Mouse (Mus musculus) midbrain, embryonic 11.5 days (tissue): ENCODE data around the gene Trappc10. TPM values are rescaled to one million over a fixed set of nuclear protein-coding genes. Genes with fewer than 3 reads are reported as not detected.

Experiments used
- ATAC-seq: fragments of 200-750 bp; cut with Nextera tagmentation; 2 replicates; pipeline ENCODE4 v1.8.0; 2017; ENCODE audit warnings: moderate TSS enrichment, moderate library complexity; ENCODE audit not compliant: low FRiP score
- DNase-seq: peaks from one replicate; pipeline ENCODE4 v3.0.0; 2015; ENCODE audit warnings: low spot score; ENCODE audit errors: missing footprints
- H3K27ac ChIP-seq: fragments of 300-500 bp; sonication (generic); 2 replicates; pipeline ENCODE4 v1.5.1; 2014; ENCODE audit warnings: low read depth, low read length
- H3K27me3 ChIP-seq: fragments of 300-500 bp; sonication (generic); 2 replicates; pipeline ENCODE4 v1.6.1; 2014; ENCODE audit warnings: mild to moderate bottlenecking, low read length, moderate library complexity, mixed read lengths; ENCODE audit not compliant: control insufficient read depth, insufficient read depth
- H3K36me3 ChIP-seq: fragments of 300-500 bp; sonication (generic); 2 replicates; pipeline ENCODE4 v1.6.1; 2014; ENCODE audit warnings: mild to moderate bottlenecking, low read length, moderate library complexity, mixed read lengths; ENCODE audit not compliant: control insufficient read depth, insufficient read depth
- H3K4me1 ChIP-seq: fragments of 300-500 bp; sonication (generic); 2 replicates; pipeline ENCODE4 v1.6.1; 2014; ENCODE audit warnings: low read length; ENCODE audit not compliant: control insufficient read depth, insufficient read depth
- H3K4me2 ChIP-seq: fragments of 300-500 bp; sonication (generic); 2 replicates; pipeline ENCODE4 v1.6.1; 2014; ENCODE audit warnings: mild to moderate bottlenecking, moderate library complexity
- H3K4me3 ChIP-seq: fragments of 300-500 bp; sonication (generic); 2 replicates; pipeline ENCODE4 v1.5.1; 2014; ENCODE audit warnings: low read depth, low read length
- H3K9ac ChIP-seq: fragments of 300-500 bp; sonication (generic); 2 replicates; pipeline ENCODE4 v1.6.1; 2014; ENCODE audit warnings: low read length
- H3K9me3 ChIP-seq: fragments of 300-500 bp; sonication (generic); 2 replicates; pipeline ENCODE4 v1.6.1; 2016; ENCODE audit warnings: low read length; ENCODE audit not compliant: control insufficient read depth
- WGBS: fragments of 180-500 bp; shearing (Covaris S2); extraction: QIAGEN DNeasy Blood & Tissue Kit; methylation state at CpG from one replicate; pipeline ENCODE4 v1.1.7; 2014; 5-methylcytosine and 5-hydroxymethylcytosine counted together
- polyA plus RNA-seq: library from polyadenylated mRNA; unstranded; fragments of >200 nt; fragmentation: Nextera tagmentation; extraction: Ambion mirVana; gene quantifications from 2 replicates; pipeline ENCODE4 v1.2.1, GENCODE M21; 2014

Trappc10 gene
- polyA plus RNA-seq, 1 experiment from 2014 or later = 16.7 TPM

DNA sequence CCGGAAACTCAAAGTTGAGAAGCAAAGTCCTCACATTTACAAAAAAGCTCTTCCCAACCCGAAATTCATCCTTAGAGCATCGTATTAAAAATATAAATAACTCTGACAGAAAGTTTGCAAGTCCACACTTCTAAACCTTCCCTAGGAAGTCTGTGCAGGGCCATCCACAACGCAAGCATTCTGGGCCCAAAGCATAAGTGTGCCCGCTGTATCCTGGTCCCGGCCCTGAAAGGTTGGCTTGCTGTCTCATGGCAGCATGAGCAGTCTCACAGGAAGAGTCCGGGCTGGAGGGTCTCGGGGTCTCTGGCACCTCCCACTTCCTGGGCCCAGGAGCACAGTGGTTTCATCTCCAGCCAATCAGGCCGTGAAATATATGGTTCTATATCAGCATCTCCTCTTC lies 72.9 kb downstream of the Trappc10 start:
- DNase-seq = no peak

GRCm38 (mm10) chr10:78171057-78171456 lies 73.4 kb downstream of the Trappc10 start:
- no peaks in the 10 kb centered on the region for H3K27me3 ChIP-seq
- H3K4me3 ChIP-seq = no peak overlapping the region
- H3K4me1 ChIP-seq = peaks cover 6% of the 10 kb centered on the region
- 94% methylated on average over 7 of the region's 7 CpGs for WGBS
- peaks cover 28% of the 10 kb centered on the region for H3K36me3 ChIP-seq
- H3K4me2 ChIP-seq = no peak overlapping the region
- no peak overlapping the region for H3K9ac ChIP-seq
- H3K9me3 ChIP-seq = no peaks in the 10 kb centered on the region
- DNase-seq (peak; percentile 21), ATAC-seq (no peak)
- H3K27ac ChIP-seq = no peak overlapping the region

More for the DNA sequence above, 72.9 kb downstream of the Trappc10 start:
- Histone ChIP-seq H3K9ac (no peak overlapping the region), H3K4me1 (peaks cover 6% of the 10 kb centered on the region), H3K27me3 (no peaks in the 10 kb centered on the region), H3K4me2 (no peak overlapping the region), H3K9me3 (no peaks in the 10 kb centered on the region), H3K27ac (no peak overlapping the region), H3K4me3 (no peak overlapping the region), H3K36me3 (peaks cover 31% of the 10 kb centered on the region)
- WGBS = 89% methylated on average over 9 of the region's 9 CpGs
- ATAC-seq = no peak

- Histone ChIP-seq H3K4me3 (no peak overlapping the region), H3K9ac (no peak overlapping the region), H3K27ac (no peak overlapping the region), H3K4me1 (peaks cover 6% of the 10 kb centered on the region), H3K4me2 (no peak overlapping the region), H3K27me3 (no peaks in the 10 kb centered on the region), H3K36me3 (peaks cover 22% of the 10 kb centered on the region), H3K9me3 (no peaks in the 10 kb centered on the region)
- 65% methylated on average over 2 of the region's 2 CpGs for WGBS
- peak; percentile 73 for DNase-seq
- ATAC-seq = no peak
Measured at GRCm38 (mm10) chr10:78170445-78170844, 74.0 kb downstream of the Trappc10 start.

- H3K4me1 ChIP-seq = peaks cover 6% of the 10 kb centered on the region
- H3K27ac ChIP-seq = no peak within 1 kb of the TSS; the same call in 1 of the 2 replicates
- peaks cover 20% of the 10 kb centered on the region for H3K36me3 ChIP-seq
- no peaks in the 10 kb centered on the region for H3K27me3 ChIP-seq
- no peaks in the 10 kb centered on the region for H3K9me3 ChIP-seq
- H3K4me3 ChIP-seq = peak within 1 kb of the TSS; percentile 71
- 3% methylated on average over 50 of the region's 50 CpGs for WGBS
- ATAC-seq (peak; percentile 97), DNase-seq (peak; percentile 100)
- peak within 1 kb of the TSS; percentile 94 for H3K4me2 ChIP-seq
- H3K9ac ChIP-seq = peak within 1 kb of the TSS; percentile 77
Measured at GRCm38 (mm10) chr10:78169281-78170042, 75.0 kb downstream of the Trappc10 start, which contains the start of gene D10Jhu81e. Gene D10Jhu81e, minus strand, starts transcription at chr10:78169782.

- Histone ChIP-seq H3K4me1 (peaks cover 6% of the 10 kb centered on the region), H3K9me3 (no peaks in the 10 kb centered on the region)
Measured at GRCm38 (mm10) chr10:78168792-78169191, 75.6 kb downstream of the Trappc10 start.

DNA sequence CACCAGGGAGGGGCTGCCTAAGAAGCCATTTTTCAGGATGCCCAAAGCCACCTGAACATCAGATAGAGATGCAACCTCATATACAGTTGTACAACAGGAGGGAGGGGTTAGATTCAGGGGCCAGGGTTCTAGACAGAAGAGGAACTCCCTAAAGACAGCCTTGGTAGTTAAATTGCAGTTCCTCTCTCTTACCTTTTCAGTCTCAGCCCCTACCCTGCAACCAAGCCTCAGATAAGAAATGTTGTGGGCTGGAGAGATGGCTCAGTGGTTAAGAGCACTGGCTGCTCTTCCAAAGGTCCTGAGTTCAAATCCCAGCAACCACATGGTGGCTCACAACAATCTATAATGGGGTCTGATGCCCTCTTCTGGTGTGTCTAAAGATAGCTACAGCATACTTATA lies 76.7 kb downstream of the Trappc10 start:
- Histone ChIP-seq H3K4me1 (peaks cover 6% of the 10 kb centered on the region), H3K4me2 (no peak overlapping the region), H3K9me3 (no peaks in the 10 kb centered on the region), H3K9ac (no peak overlapping the region), H3K36me3 (peaks cover 12% of the 10 kb centered on the region), H3K27me3 (no peaks in the 10 kb centered on the region), H3K4me3 (no peak overlapping the region), H3K27ac (no peak overlapping the region)
- ATAC-seq = no peak
- peak; percentile 35 for DNase-seq

More at GRCm38 (mm10) chr10:78168792-78169191, 75.6 kb downstream of the Trappc10 start:
- 83% methylated on average over 11 of the region's 11 CpGs for WGBS
- Histone ChIP-seq H3K27me3 (no peaks in the 10 kb centered on the region), H3K27ac (no peak overlapping the region), H3K4me2 (peak overlapping the region; percentile 94), H3K9ac (peak overlapping the region; percentile 77; the same call in 1 of the 2 replicates), H3K4me3 (peak overlapping the region; percentile 71), H3K36me3 (peaks cover 17% of the 10 kb centered on the region)
- DNase-seq (no peak), ATAC-seq (no peak)

DNA sequence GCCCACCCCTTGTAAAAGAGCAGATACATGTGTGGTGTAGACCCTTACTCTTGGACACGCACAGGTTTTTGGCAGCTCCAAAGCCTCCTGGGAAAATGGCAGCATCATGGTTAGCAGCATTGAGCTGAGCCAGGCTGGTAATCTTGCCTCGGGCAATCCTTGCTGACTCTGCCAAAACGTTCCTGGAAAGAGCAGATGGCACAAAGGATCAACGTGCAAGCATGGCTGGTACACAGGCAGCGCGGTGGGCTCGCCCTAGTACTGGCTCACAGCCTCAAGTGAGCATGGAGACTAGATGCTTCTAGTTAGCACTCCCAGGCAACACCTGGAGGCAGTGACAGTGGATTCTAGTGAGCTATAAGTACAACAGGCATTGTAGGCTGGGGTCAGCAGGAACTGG lies 77.1 kb downstream of the Trappc10 start:
- DNase-seq (no peak), ATAC-seq (no peak)
- WGBS = 88% methylated on average over 7 of the region's 7 CpGs
- Histone ChIP-seq H3K9me3 (no peaks in the 10 kb centered on the region), H3K36me3 (peaks cover 12% of the 10 kb centered on the region), H3K4me3 (no peak overlapping the region), H3K27me3 (no peaks in the 10 kb centered on the region), H3K27ac (no peak overlapping the region), H3K4me1 (peaks cover 6% of the 10 kb centered on the region), H3K9ac (no peak overlapping the region), H3K4me2 (no peak overlapping the region)

DNA sequence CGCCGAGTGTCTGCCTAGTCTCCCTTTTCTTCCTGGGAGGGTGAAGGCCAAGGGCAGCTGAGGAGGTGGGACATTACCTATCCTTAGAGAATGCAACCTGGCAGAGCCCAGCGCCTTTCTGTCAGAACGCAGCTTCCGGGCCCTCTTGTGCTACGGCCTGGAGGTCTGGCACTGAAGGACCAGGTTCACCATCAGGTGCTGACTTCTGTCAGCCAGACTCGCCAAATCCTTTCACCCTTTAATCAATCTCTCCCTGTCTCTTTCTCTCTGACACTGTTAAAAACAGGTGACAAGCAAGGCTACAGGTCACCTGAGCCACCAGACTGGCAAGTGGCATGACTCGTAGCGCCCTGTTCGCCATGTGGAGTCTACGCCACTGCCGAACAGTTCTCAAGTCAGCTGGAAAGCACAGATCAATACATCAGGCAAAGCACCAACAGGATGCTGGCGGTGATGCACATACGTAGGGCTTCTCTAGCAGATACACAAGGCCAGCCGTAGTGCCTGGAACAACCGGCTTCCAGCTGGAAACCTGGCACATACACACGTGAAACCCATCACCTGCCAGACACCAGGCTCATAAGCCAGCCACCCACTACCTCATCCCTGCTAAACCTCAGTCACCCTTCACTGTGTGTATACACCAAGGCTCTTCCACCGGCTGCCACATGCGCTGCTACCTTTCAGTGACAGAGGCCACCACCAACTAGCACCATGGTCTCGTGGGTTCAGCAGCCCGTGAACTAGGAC lies 79.0 kb downstream of the Trappc10 start:
- Histone ChIP-seq H3K4me3 (no peak overlapping the region), H3K27ac (no peak overlapping the region), H3K9ac (no peak overlapping the region), H3K36me3 (peaks cover 2% of the 10 kb centered on the region; the same call in 1 of the 2 replicates), H3K4me1 (peaks cover 6% of the 10 kb centered on the region), H3K27me3 (no peaks in the 10 kb centered on the region), H3K4me2 (no peak overlapping the region), H3K9me3 (no peaks in the 10 kb centered on the region)
- DNase-seq (no peak), ATAC-seq (no peak)
- 92% methylated on average over 21 of the region's 21 CpGs for WGBS

GRCm38 (mm10) chr10:78164786-78165185 lies 79.7 kb downstream of the Trappc10 start:
- H3K36me3 ChIP-seq = peaks cover 2% of the 10 kb centered on the region; the same call in 1 of the 2 replicates
- H3K9ac ChIP-seq = no peak overlapping the region
- H3K4me1 ChIP-seq = peaks cover 4% of the 10 kb centered on the region
- WGBS = 92% methylated on average over 12 of the region's 12 CpGs
- no peaks in the 10 kb centered on the region for H3K9me3 ChIP-seq
- H3K4me2 ChIP-seq = no peak overlapping the region
- no peaks in the 10 kb centered on the region for H3K27me3 ChIP-seq
- no peak for DNase-seq
- no peak for ATAC-seq
- no peak overlapping the region for H3K27ac ChIP-seq
- no peak overlapping the region for H3K4me3 ChIP-seq
